Mouse (Mus musculus): Measurements from ENCODE around the gene Kif2a.

DNA sequence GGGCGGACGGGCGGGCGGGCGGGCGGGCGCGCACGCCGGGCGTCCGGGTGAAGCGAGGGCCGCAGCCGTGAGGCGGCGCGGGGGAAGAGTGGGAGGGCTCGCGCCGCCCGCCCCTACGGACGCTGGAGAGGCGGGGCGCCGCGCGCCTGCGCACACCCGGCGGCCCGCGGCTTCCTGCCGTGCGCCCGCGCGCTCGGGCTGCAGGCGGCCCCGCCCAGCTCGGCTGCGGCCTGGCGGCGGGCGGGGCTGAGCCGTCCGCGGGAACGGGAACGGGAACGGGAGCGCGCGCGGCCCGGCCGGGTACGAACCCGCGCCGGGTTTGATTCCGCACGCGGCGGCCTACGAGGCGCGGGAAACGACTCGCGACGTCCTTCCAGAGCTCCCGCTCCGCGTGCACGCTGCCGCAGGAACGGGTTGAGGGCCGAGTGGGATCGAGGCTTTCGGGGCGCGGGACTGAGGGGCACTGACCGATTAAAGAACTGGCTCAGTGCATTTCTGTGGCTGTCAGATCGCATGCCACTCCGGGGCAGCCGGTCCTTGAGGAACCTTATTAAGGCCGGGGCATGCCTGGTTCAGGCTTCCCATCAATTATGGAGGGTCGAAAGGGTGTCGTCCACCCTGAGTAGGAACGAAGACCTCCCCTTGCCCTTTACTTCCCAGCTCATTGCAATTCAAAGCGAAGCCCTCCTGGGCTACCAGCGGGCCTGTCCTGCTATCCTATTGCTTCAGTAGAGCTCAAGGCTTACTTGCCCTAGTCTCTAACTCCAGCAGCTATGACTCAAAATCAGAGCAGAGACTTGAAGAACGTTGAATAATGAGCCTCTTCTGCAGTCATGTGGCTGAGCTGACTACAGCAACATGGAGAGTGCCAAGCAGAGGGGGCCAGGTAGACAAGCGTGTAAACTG is 593 bp upstream of the Kif2a start:
- no peak for TF ChIP-seq CTCF (conservative IDR thresholded peaks at IDR 0.05; ENCODE audit: low read length)
- TF ChIP-seq NANOG (IDR thresholded peaks at IDR 0.05; ENCODE audit: borderline replicate concordance, low read length), result no peak
- TF ChIP-seq POU5F1 (IDR thresholded peaks at IDR 0.05; ENCODE audit: borderline replicate concordance, low read length), result no peak
